Mouse (Mus musculus): ENCODE measurements around the gene Gba2. TPM values are rescaled to one million over a fixed set of nuclear protein-coding genes. Genes with fewer than 3 reads are reported as not detected.

The Gba2 gene
- polyA plus RNA-seq, 2 experiments: 10.5 to 12.5 TPM

DNA sequence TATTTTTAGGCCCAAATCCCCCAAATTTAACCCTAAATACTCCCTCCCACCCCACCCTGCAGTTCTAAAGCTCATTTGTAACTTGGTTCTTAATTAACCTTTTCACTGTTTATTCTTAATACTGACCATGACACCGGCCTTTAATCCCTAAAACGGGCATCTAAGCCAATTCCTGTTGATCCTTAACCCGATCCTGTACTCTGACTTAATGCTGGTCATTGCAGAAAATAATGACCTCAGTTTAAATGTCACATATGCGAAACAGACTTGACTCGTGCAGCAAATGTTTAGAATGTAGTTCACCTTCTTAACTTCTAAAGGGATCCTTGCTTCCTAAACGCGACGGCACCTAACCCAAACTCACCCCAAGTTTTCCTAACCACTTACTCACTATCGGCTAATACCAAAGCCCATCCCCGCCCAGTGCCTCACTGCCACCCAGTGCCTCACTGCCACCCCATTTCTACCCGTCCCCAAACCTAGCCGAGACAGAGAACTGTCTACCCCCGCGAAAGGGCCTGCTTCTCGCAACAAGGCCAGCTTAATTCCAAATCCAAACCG lies 17.2 kb downstream of the Gba2 start:
- H3K9me3 ChIP-seq (ENCODE audit: control insufficient read depth, low read length): no peaks in the 10 kb centered on the region
- WGBS (ENCODE audit: insufficient replicate concordance): under 1% methylated on average over 16 of the region's 16 CpGs
- H3K27me3 ChIP-seq (ENCODE audit: control insufficient read depth, insufficient read depth, low read length): no peaks in the 10 kb centered on the region
- peak overlapping the region; percentile 75 to 97 for H3K4me3 ChIP-seq (ENCODE audit: insufficient read depth in 1 of 2, low read depth in 2 of 2, low read length in 2 of 2)
- peak overlapping the region; percentile 99 for H3K4me2 ChIP-seq (ENCODE audit: low read depth)
- no peak for TF ChIP-seq EP300 (IDR thresholded peaks at IDR 0.05; ENCODE audit: low read depth)
- no peak for TF ChIP-seq CTCF (IDR thresholded peaks at IDR 0.05; ENCODE audit: low read depth)
- H3K27ac ChIP-seq: peak overlapping the region; percentile 92
- H3K36me3 ChIP-seq (replicated peaks; ENCODE audit: control insufficient read depth, insufficient read depth, low read depth): peaks cover 25% of the 10 kb centered on the region
- ATAC-seq (ENCODE audit: insufficient read depth) (peak; percentile 69), DNase-seq (ENCODE audit: low read depth in 3 of 3, low spot score in 3 of 3) (peak in 1 of 3 experiments; percentile 49)
- peak overlapping the region; percentile 81 for H3K9ac ChIP-seq (replicated peaks)
- H3K4me1 ChIP-seq (replicated peaks; ENCODE audit: control insufficient read depth in 2 of 2, insufficient read depth in 2 of 2, low read length in 1 of 2): peaks cover 33 to 48% of the 10 kb centered on the region in 2 experiments

DNA sequence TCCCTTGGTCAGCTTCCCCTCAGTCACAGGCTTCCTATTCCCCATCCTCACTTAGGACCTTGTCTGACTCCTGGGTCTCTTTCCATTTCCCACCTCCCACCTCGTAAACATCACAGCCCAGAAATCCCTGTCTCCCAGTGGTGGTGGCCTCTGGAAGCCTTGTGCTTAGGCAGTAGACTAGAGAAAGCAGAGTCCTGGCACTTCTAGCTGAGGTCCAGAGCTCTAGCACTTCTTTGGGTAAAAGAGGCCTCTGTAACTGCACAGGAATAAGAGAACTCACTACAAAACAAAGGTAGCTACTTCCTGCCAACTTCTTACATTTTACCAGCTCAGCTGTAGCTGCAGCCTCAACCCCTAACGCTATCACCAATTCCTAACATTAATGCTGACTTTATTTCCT lies 17.7 kb downstream of the Gba2 start:
- H3K4me2 ChIP-seq (ENCODE audit: low read depth): peak overlapping the region; percentile 99
- 6% methylated on average over 2 of the region's 2 CpGs for WGBS (ENCODE audit: insufficient replicate concordance)
- no peaks in the 10 kb centered on the region for H3K27me3 ChIP-seq (ENCODE audit: control insufficient read depth, insufficient read depth, low read length)
- H3K9ac ChIP-seq (replicated peaks): peak overlapping the region; percentile 81
- DNase-seq (ENCODE audit: low read depth in 3 of 3, low spot score in 3 of 3) (no peak), ATAC-seq (ENCODE audit: insufficient read depth) (no peak)
- no peaks in the 10 kb centered on the region for H3K9me3 ChIP-seq (ENCODE audit: control insufficient read depth, low read length)
- TF ChIP-seq EP300 (IDR thresholded peaks at IDR 0.05; ENCODE audit: low read depth): no peak
- peaks cover 33 to 48% of the 10 kb centered on the region in 2 experiments for H3K4me1 ChIP-seq (replicated peaks; ENCODE audit: control insufficient read depth in 2 of 2, insufficient read depth in 2 of 2, low read length in 1 of 2)
- peak overlapping the region; percentile 75 to 97 for H3K4me3 ChIP-seq (ENCODE audit: insufficient read depth in 1 of 2, low read depth in 2 of 2, low read length in 2 of 2)
- H3K27ac ChIP-seq: peak overlapping the region; percentile 92
- peaks cover 25% of the 10 kb centered on the region for H3K36me3 ChIP-seq (replicated peaks; ENCODE audit: control insufficient read depth, insufficient read depth, low read depth)

GRCm38 (mm10) chr4:43560243-43560611 lies 18.4 kb downstream of the Gba2 start:
- peak overlapping the region; percentile 99 for H3K4me2 ChIP-seq (ENCODE audit: low read depth)
- TF ChIP-seq CTCF (IDR thresholded peaks at IDR 0.05; ENCODE audit: low read depth) (no peak), EP300 (IDR thresholded peaks at IDR 0.05; ENCODE audit: low read depth) (no peak)
- H3K4me3 ChIP-seq (ENCODE audit: insufficient read depth in 1 of 2, low read depth in 2 of 2, low read length in 2 of 2): peak overlapping the region; percentile 75 to 97
- DNase-seq (ENCODE audit: low read depth in 3 of 3, low spot score in 3 of 3) (no peak), ATAC-seq (ENCODE audit: insufficient read depth) (no peak)
- H3K27ac ChIP-seq: peak overlapping the region; percentile 92
- 6% methylated on average over 6 of the region's 6 CpGs for WGBS (ENCODE audit: insufficient replicate concordance)
- peaks cover 26% of the 10 kb centered on the region for H3K36me3 ChIP-seq (replicated peaks; ENCODE audit: control insufficient read depth, insufficient read depth, low read depth)
- peaks cover 33 to 48% of the 10 kb centered on the region in 2 experiments for H3K4me1 ChIP-seq (replicated peaks; ENCODE audit: control insufficient read depth in 2 of 2, insufficient read depth in 2 of 2, low read length in 1 of 2)
- H3K27me3 ChIP-seq (ENCODE audit: control insufficient read depth, insufficient read depth, low read length): no peaks in the 10 kb centered on the region
- no peaks in the 10 kb centered on the region for H3K9me3 ChIP-seq (ENCODE audit: control insufficient read depth, low read length)
- peak overlapping the region; percentile 81 for H3K9ac ChIP-seq (replicated peaks)

DNA sequence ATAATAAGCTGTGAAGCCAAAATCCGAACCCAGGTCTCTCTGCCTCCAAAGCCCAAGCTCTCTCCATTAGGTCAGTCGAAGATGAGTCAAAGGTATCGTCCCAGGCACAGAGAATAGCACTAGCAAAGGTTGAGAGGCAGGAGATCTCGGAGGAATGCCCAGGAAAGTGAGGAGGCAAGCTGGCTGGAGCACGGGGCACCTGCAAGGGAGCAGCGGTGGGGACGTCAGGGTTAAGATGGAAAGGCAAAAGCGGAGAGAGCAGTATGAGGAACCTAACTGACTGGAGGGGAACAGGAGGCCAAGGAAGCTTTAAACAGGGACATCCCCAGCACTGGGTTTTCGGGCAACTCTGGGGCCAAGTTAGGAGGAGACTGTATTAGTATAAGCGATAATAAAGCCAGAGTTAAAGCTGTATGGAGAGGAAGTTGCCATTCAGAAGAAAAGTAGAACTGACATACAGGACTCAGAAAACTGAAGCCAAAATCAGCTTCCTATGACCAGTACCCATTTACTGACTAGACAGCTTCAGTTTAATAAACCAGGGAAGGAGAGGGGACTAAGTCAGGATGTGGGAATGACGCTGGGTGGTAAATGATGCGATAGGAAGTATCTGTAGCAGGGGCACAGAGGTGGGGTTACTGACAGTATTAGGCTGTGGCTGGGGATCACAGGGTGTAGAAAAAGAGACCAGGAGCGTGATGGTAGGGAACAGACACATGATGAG lies 19.0 kb downstream of the Gba2 start:
- H3K27ac ChIP-seq: peak overlapping the region; percentile 52
- H3K4me1 ChIP-seq (replicated peaks; ENCODE audit: control insufficient read depth in 2 of 2, insufficient read depth in 2 of 2, low read length in 1 of 2): peaks cover 33 to 48% of the 10 kb centered on the region in 2 experiments
- 25% methylated on average over 13 of the region's 13 CpGs for WGBS (ENCODE audit: insufficient replicate concordance)
- H3K27me3 ChIP-seq (ENCODE audit: control insufficient read depth, insufficient read depth, low read length): no peaks in the 10 kb centered on the region
- no peak for ATAC-seq (ENCODE audit: insufficient read depth)
- no peaks in the 10 kb centered on the region for H3K9me3 ChIP-seq (ENCODE audit: control insufficient read depth, low read length)
- peaks cover 26% of the 10 kb centered on the region for H3K36me3 ChIP-seq (replicated peaks; ENCODE audit: control insufficient read depth, insufficient read depth, low read depth)
- H3K9ac ChIP-seq (replicated peaks): peak overlapping the region; percentile 81
- peak overlapping the region; percentile 99 for H3K4me2 ChIP-seq (ENCODE audit: low read depth)
- no peak for TF ChIP-seq CTCF (IDR thresholded peaks at IDR 0.05; ENCODE audit: low read depth)
- peak overlapping the region; percentile 75 to 97 for H3K4me3 ChIP-seq (ENCODE audit: insufficient read depth in 1 of 2, low read depth in 2 of 2, low read length in 2 of 2)
- no peak for DNase-seq (ENCODE audit: low read depth in 3 of 3, low spot score in 3 of 3)

DNA sequence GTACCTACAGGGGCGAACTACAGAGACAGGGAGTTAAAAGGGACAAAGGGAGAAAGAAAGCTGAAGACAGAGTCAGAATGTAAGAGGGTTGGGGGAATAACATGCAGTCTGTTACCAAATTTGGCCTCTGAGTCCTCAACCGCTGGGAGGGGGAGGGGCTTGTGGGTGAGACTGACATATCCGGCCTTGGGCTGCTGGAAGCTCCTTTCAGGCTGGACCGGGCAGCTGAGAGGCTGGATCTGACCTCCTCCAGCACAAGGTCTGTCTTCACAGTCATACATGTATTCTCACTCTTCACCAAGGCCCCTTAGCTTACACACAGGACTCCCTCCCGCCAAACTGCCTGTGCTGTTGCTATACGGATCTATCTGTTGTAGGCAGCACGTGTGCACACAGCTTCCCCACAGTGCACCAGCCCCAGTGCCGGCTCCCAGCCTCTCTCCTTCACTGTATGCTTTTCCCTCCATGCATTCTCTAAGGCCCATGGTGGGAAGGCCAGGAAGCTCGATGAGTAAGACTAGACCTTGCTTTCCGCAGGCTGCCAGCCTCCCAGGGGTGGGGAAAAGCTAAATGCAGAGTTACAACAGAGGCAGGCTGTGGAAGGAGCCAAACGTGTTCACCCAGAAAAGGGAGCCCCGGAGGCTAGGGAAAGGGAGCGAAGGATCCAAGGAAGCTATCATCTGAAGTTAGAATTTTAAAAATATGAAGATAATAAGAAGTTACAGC lies 19.9 kb downstream of the Gba2 start:
- no peak for DNase-seq (ENCODE audit: low read depth in 3 of 3, low spot score in 3 of 3)
- H3K9me3 ChIP-seq (ENCODE audit: control insufficient read depth, low read length): no peaks in the 10 kb centered on the region
- H3K27me3 ChIP-seq (ENCODE audit: control insufficient read depth, insufficient read depth, low read length): no peaks in the 10 kb centered on the region
- peak overlapping the region; percentile 68 for H3K27ac ChIP-seq
- H3K4me3 ChIP-seq (ENCODE audit: insufficient read depth in 1 of 2, low read depth in 2 of 2, low read length in 2 of 2): peak overlapping the region; percentile 49 to 75
- H3K36me3 ChIP-seq (replicated peaks; ENCODE audit: control insufficient read depth, insufficient read depth, low read depth): peaks cover 35% of the 10 kb centered on the region
- H3K4me1 ChIP-seq (replicated peaks; ENCODE audit: control insufficient read depth in 2 of 2, insufficient read depth in 2 of 2, low read length in 1 of 2): peaks cover 28 to 44% of the 10 kb centered on the region in 2 experiments
- H3K4me2 ChIP-seq (ENCODE audit: low read depth): peak overlapping the region; percentile 99
- TF ChIP-seq CTCF (IDR thresholded peaks at IDR 0.05; ENCODE audit: low read depth) (no peak), EP300 (IDR thresholded peaks at IDR 0.05; ENCODE audit: low read depth) (no peak)
- no peak for ATAC-seq (ENCODE audit: insufficient read depth)
- peak overlapping the region; percentile 81 for H3K9ac ChIP-seq (replicated peaks)
- WGBS (ENCODE audit: insufficient replicate concordance): 6% methylated on average over 13 of the region's 13 CpGs

All from liver, embryonic 14.5 days (tissue).